Mouse (Mus musculus) heart, adult 2 months (tissue): Measurements from ENCODE around the gene Mcam.

Experiments
- CTCF ChIP-seq: fragments of 200-600 bp; IDR thresholded peaks from 2 replicates; pipeline ENCODE4 v1.8.1; 2022; ENCODE audit warnings: antibody characterized with exemption, mild to moderate bottlenecking, moderate library complexity
- EP300 ChIP-seq: fragments of 200-500 bp; IDR thresholded peaks from 2 replicates; pipeline ENCODE4 v1.6.1; 2011; ENCODE audit warnings: low read depth, low read length, control low read depth; ENCODE audit not compliant: insufficient read depth
- POLR2A ChIP-seq: fragments of 200-500 bp; IDR thresholded peaks from 2 replicates; pipeline ENCODE4 v1.6.1; 2011; ENCODE audit warnings: mild to moderate bottlenecking, low read depth, low read length, control low read depth; ENCODE audit not compliant: insufficient read depth

DNA sequence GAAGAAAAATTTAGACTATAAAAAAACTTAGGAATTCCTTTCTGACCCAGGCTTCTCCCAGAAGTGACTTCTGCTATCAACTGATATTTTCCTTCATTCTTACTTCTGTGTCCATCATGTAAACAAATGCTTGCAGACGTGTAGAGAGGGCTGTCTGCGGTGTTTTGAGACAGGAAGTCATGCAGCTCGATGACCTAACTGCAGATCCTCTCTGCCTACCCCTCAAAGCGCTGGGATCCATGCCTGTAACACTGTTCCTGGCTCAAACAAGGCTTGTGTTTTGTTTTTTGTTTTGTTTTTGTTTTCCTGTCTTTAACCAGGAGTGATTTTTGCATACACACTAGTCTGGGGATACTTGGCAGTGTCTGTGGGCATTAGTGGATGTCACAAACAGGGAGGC, 3.6 kb downstream of the Mcam start:
- TF ChIP-seq POLR2A, result no peak
- TF ChIP-seq CTCF, result no peak
- no peak for TF ChIP-seq EP300
